Mouse (Mus musculus): ENCODE measurements around the gene Rfc5. TPM values are rescaled to one million over a fixed set of nuclear protein-coding genes. Genes with fewer than 3 reads are reported as not detected.

Gene Rfc5
- polyA plus RNA-seq, 1 experiment from 2014 or later: 28.8 TPM

DNA sequence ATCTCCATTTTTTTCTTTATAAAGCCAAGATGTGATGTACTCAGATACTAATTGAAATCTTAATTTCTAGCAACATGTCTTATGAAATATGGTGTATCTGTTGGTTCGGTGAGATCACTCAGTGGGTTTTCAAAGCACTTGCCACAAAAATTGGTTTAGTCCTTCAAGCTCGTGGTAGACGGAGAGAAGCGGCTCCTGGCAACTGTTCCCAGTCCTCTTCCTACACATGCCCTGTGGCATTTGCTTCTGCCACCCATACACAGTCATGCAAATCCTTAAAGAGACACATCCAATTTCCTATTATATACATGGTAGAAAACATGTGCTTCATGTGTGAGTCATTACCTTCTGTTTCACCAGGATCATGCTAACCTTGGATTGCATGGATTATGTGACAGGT is 27.3 kb downstream of the Rfc5 start:
- ATAC-seq (ENCODE audit: low FRiP score, low TSS enrichment): no peak
- 82% methylated on average over 4 of the region's 4 CpGs for WGBS
- no peak overlapping the region for H3K9ac ChIP-seq (ENCODE audit: low read length)
- no peak for DNase-seq (ENCODE audit: low spot score)
- peaks cover 4% of the 10 kb centered on the region; the same call in 1 of the 2 replicates for H3K36me3 ChIP-seq (ENCODE audit: control insufficient read depth, insufficient read depth, low read length)
- H3K4me2 ChIP-seq (replicated peaks; ENCODE audit: low read depth): no peak overlapping the region
- H3K27ac ChIP-seq (replicated peaks): peak overlapping the region; percentile 87; the same call in 1 of the 2 replicates
- peaks cover 8% of the 10 kb centered on the region for H3K4me1 ChIP-seq (replicated peaks; ENCODE audit: control insufficient read depth, insufficient read depth)
- no peaks in the 10 kb centered on the region for H3K27me3 ChIP-seq (ENCODE audit: control insufficient read depth, insufficient read depth, low read length)
- no peak for TF ChIP-seq CTCF (IDR thresholded peaks at IDR 0.05; ENCODE audit: low read depth)
- no peaks in the 10 kb centered on the region for H3K9me3 ChIP-seq (ENCODE audit: control insufficient read depth, low read length)
- H3K4me3 ChIP-seq (ENCODE audit: low read depth, low read length): no peak overlapping the region

- peak overlapping the region; percentile 31; the same call in 1 of the 2 replicates for H3K4me2 ChIP-seq (replicated peaks; ENCODE audit: low read depth)
Measured at GRCm38 (mm10) chr5:117360631-117361541, 28.0 kb downstream of the Rfc5 start.

GRCm38 (mm10) chr5:117360228-117360515 is 28.7 kb downstream of the Rfc5 start:
- Histone ChIP-seq H3K27ac (replicated peaks) (peak overlapping the region; percentile 91), H3K36me3 (ENCODE audit: control insufficient read depth, insufficient read depth, low read length) (no peaks in the 10 kb centered on the region), H3K9me3 (ENCODE audit: control insufficient read depth, low read length) (no peaks in the 10 kb centered on the region), H3K4me2 (replicated peaks; ENCODE audit: low read depth) (no peak overlapping the region), H3K4me1 (replicated peaks; ENCODE audit: control insufficient read depth, insufficient read depth) (peaks cover 10% of the 10 kb centered on the region), H3K27me3 (ENCODE audit: control insufficient read depth, insufficient read depth, low read length) (no peaks in the 10 kb centered on the region), H3K9ac (ENCODE audit: low read length) (no peak overlapping the region), H3K4me3 (ENCODE audit: low read depth, low read length) (no peak overlapping the region)
- no peak for TF ChIP-seq CTCF (IDR thresholded peaks at IDR 0.05; ENCODE audit: low read depth)
- TF ChIP-seq EP300 (optimal IDR thresholded peaks at IDR 0.05): no peak
- ATAC-seq (ENCODE audit: low FRiP score, low TSS enrichment) (no peak), DNase-seq (ENCODE audit: low spot score) (peak; percentile 37)
- WGBS: 51% methylated on average over 13 of the region's 13 CpGs

More at GRCm38 (mm10) chr5:117360631-117361541, 28.0 kb downstream of the Rfc5 start:
- H3K27me3 ChIP-seq (ENCODE audit: control insufficient read depth, insufficient read depth, low read length): no peaks in the 10 kb centered on the region
- WGBS: 33% methylated on average over 13 of the region's 13 CpGs
- DNase-seq (ENCODE audit: low spot score) (peak; percentile 84), ATAC-seq (ENCODE audit: low FRiP score, low TSS enrichment) (peak; percentile 84)
- no peak overlapping the region for H3K9ac ChIP-seq (ENCODE audit: low read length)
- no peak for TF ChIP-seq CTCF (IDR thresholded peaks at IDR 0.05; ENCODE audit: low read depth)
- TF ChIP-seq EP300 (optimal IDR thresholded peaks at IDR 0.05): no peak
- no peak overlapping the region for H3K4me3 ChIP-seq (ENCODE audit: low read depth, low read length)
- peak overlapping the region; percentile 91 for H3K27ac ChIP-seq (replicated peaks)
- no peaks in the 10 kb centered on the region for H3K9me3 ChIP-seq (ENCODE audit: control insufficient read depth, low read length)
- peaks cover 8% of the 10 kb centered on the region for H3K4me1 ChIP-seq (replicated peaks; ENCODE audit: control insufficient read depth, insufficient read depth)
- H3K36me3 ChIP-seq (ENCODE audit: control insufficient read depth, insufficient read depth, low read length): peaks cover 3% of the 10 kb centered on the region; the same call in 1 of the 2 replicates

GRCm38 (mm10) chr5:117359497-117360227 is 29.2 kb downstream of the Rfc5 start:
- no peaks in the 10 kb centered on the region for H3K9me3 ChIP-seq (ENCODE audit: control insufficient read depth, low read length)
- no peak overlapping the region for H3K4me2 ChIP-seq (replicated peaks; ENCODE audit: low read depth)
- WGBS: 39% methylated on average over 7 of the region's 7 CpGs
- no peaks in the 10 kb centered on the region for H3K36me3 ChIP-seq (ENCODE audit: control insufficient read depth, insufficient read depth, low read length)
- TF ChIP-seq EP300 (optimal IDR thresholded peaks at IDR 0.05) (no peak), CTCF (IDR thresholded peaks at IDR 0.05; ENCODE audit: low read depth) (no peak)
- no peak for ATAC-seq (ENCODE audit: low FRiP score, low TSS enrichment)
- no peak for DNase-seq (ENCODE audit: low spot score)
- no peaks in the 10 kb centered on the region for H3K27me3 ChIP-seq (ENCODE audit: control insufficient read depth, insufficient read depth, low read length)
- peaks cover 10% of the 10 kb centered on the region for H3K4me1 ChIP-seq (replicated peaks; ENCODE audit: control insufficient read depth, insufficient read depth)
- H3K4me3 ChIP-seq (ENCODE audit: low read depth, low read length): no peak overlapping the region
- H3K9ac ChIP-seq (ENCODE audit: low read length): no peak overlapping the region; the same call in 1 of the 2 replicates
- H3K27ac ChIP-seq (replicated peaks): peak overlapping the region; percentile 91

DNA sequence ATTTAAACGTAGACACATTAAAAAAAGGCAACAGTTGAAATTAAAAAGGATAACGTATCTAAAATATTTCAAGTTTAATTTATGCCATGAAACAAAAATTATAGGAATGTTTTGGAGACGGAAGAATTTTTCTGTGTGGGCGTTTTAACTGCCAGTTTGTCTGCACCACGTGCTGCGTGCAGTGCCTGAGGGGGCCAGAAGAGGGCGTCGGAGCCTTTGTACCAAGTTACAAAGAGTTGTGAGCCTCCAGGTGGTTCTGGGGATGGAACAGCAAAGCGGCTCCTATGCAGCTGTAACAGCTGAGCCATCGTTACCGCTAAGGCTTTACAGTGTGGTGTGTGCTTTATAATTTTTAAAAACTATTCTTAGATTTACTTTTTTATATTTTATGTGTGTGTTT is 30.1 kb downstream of the Rfc5 start:
- Histone ChIP-seq H3K27me3 (ENCODE audit: control insufficient read depth, insufficient read depth, low read length) (no peaks in the 10 kb centered on the region), H3K4me3 (ENCODE audit: low read depth, low read length) (no peak overlapping the region; the same call in 1 of the 2 replicates), H3K36me3 (ENCODE audit: control insufficient read depth, insufficient read depth, low read length) (no peaks in the 10 kb centered on the region), H3K4me1 (replicated peaks; ENCODE audit: control insufficient read depth, insufficient read depth) (peaks cover 10% of the 10 kb centered on the region), H3K9me3 (ENCODE audit: control insufficient read depth, low read length) (no peaks in the 10 kb centered on the region), H3K9ac (ENCODE audit: low read length) (no peak overlapping the region), H3K4me2 (replicated peaks; ENCODE audit: low read depth) (peak overlapping the region; percentile 96), H3K27ac (replicated peaks) (no peak overlapping the region)
- peak; percentile 88 for DNase-seq (ENCODE audit: low spot score)
- no peak for ATAC-seq (ENCODE audit: low FRiP score, low TSS enrichment)
- 48% methylated on average over 11 of the region's 11 CpGs for WGBS
- TF ChIP-seq EP300 (optimal IDR thresholded peaks at IDR 0.05) (no peak), CTCF (IDR thresholded peaks at IDR 0.05; ENCODE audit: low read depth) (peak; percentile 79)
